Mouse (Mus musculus) testis, adult 2 months (tissue): ENCODE measurements around the gene Arhgap31.

ENCODE experiments used
- CTCF ChIP-seq: fragments of 200-500 bp; IDR thresholded peaks from 2 replicates; pipeline ENCODE4 v1.5.1; 2012; ENCODE audit warnings: low read depth, mild to moderate bottlenecking, inconsistent platforms, low read length, moderate library complexity; ENCODE audit not compliant: control insufficient read depth, insufficient read depth, insufficient replicate concordance
- POLR2A ChIP-seq: fragments of 200-500 bp; IDR thresholded peaks from 2 replicates; pipeline ENCODE4 v1.6.1; 2012; ENCODE audit warnings: low read depth, mild to moderate bottlenecking, inconsistent platforms, low read length, moderate library complexity; ENCODE audit not compliant: control insufficient read depth

- TF ChIP-seq CTCF (no peak), POLR2A (no peak)
These were observed 25.4 kb downstream of the Arhgap31 start for GRCm38 (mm10) chr16:38687673-38688072.
